Mouse (Mus musculus) neural tube, embryonic 11.5 days (tissue): ENCODE measurements at regions not wholly inside any gene's neighbourhood (a gene's known extent, or its start where the extent isn't known, plus 50 kb on each side); places are given as distances from the start of the nearest gene placed in this dataset.

Source experiments
- ATAC-seq: fragments of 200-750 bp; cut with Nextera tagmentation; 2 replicates; pipeline ENCODE4 v1.8.0; 2017; ENCODE audit warnings: moderate number of reproducible peaks, mild to moderate bottlenecking, moderate TSS enrichment, moderate library complexity; ENCODE audit not compliant: insufficient read depth, low FRiP score, low TSS enrichment
- DNase-seq: peaks from one replicate; pipeline ENCODE4 v3.0.0-alpha.2; 2015; ENCODE audit warnings: low spot score
- H3K27ac ChIP-seq: fragments of 300-500 bp; sonication (generic); 2 replicates; pipeline ENCODE4 v1.5.1; 2014; ENCODE audit warnings: low read depth, mild to moderate bottlenecking, low read length
- H3K27me3 ChIP-seq: fragments of 300-500 bp; sonication (generic); 2 replicates; pipeline ENCODE4 v1.6.1; 2014; ENCODE audit warnings: mild to moderate bottlenecking, low read length, mixed read lengths; ENCODE audit not compliant: control insufficient read depth, insufficient read depth
- H3K36me3 ChIP-seq: fragments of 300-500 bp; sonication (generic); 2 replicates; pipeline ENCODE4 v1.6.1; 2014; ENCODE audit warnings: mild to moderate bottlenecking, low read length, moderate library complexity, mixed read lengths; ENCODE audit not compliant: control insufficient read depth, insufficient read depth
- H3K4me1 ChIP-seq: fragments of 300-500 bp; sonication (generic); 2 replicates; pipeline ENCODE4 v1.6.1; 2014; ENCODE audit warnings: low read length, mixed read lengths; ENCODE audit not compliant: control insufficient read depth, insufficient read depth
- H3K4me2 ChIP-seq: fragments of 300-500 bp; sonication (generic); 2 replicates; pipeline ENCODE4 v1.6.1; 2014; ENCODE audit warnings: low read depth, mild to moderate bottlenecking, moderate library complexity
- H3K4me3 ChIP-seq: fragments of 300-500 bp; sonication (generic); 2 replicates; pipeline ENCODE4 v1.5.1; 2014; ENCODE audit warnings: low read depth, low read length
- H3K9ac ChIP-seq: fragments of 300-500 bp; sonication (generic); 2 replicates; pipeline ENCODE4 v1.6.1; 2014; ENCODE audit warnings: mild to moderate bottlenecking, low read length
- H3K9me3 ChIP-seq: fragments of 300-500 bp; sonication (generic); 2 replicates; pipeline ENCODE4 v1.6.1; 2016; ENCODE audit warnings: low read length; ENCODE audit not compliant: control insufficient read depth
- WGBS: fragments of 180-500 bp; shearing (Covaris S2); extraction: QIAGEN DNeasy Blood & Tissue Kit; methylation state at CpG from one replicate; pipeline ENCODE4 v1.1.7; 2014; 5-methylcytosine and 5-hydroxymethylcytosine counted together

DNA sequence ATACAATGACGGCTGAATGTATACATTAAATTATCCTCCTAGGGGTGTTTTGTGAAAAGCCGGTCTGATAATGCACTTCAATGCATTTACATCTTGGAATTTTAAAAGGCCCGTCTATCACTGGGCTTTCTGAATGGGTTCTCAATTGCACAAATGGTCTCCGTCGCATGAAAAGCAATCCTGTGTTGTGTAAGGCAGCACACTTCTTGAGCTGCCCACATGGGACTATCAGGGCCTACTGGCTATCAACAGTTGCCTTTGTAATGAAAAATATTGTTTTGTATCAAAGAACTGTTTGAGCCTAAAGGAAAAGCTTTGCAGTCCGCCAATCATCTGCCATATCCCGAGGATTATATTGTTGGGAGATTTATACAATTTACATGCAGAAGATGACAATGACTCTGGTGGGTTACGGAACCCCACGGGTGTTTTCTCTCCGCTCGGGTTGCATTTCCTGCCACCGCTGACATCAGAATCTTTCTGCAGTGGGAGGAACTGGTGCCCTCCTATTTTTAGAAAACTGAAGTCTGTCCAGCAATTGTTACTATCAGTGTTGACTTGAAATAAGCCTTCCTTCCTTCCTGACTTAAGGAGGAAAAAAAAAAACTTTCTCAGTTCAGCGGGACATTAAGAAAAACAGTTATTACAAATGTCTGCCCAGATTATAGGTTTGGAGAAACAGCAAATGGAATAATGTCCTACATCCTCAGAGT, 118.7 kb downstream of the Tmem26 start:
- H3K27me3 ChIP-seq: no peaks in the 10 kb centered on the region
- no peaks in the 10 kb centered on the region for H3K4me1 ChIP-seq
- no peak overlapping the region for H3K9ac ChIP-seq
- H3K4me2 ChIP-seq: no peak overlapping the region
- no peaks in the 10 kb centered on the region for H3K36me3 ChIP-seq
- 70% methylated on average over 13 of the region's 13 CpGs for WGBS
- no peaks in the 10 kb centered on the region for H3K9me3 ChIP-seq
- no peak overlapping the region for H3K4me3 ChIP-seq
- no peak for DNase-seq
- ATAC-seq: no peak
- no peak overlapping the region for H3K27ac ChIP-seq

- Histone ChIP-seq H3K27ac (no peak overlapping the region), H3K4me2 (no peak overlapping the region), H3K9ac (no peak overlapping the region), H3K36me3 (no peaks in the 10 kb centered on the region), H3K4me3 (no peak overlapping the region), H3K27me3 (no peaks in the 10 kb centered on the region), H3K9me3 (no peaks in the 10 kb centered on the region), H3K4me1 (no peaks in the 10 kb centered on the region)
- ATAC-seq (no peak), DNase-seq (no peak)
- 81% methylated on average over 4 of the region's 4 CpGs for WGBS
Measured at GRCm38 (mm10) chr10:68844066-68844465, 120.6 kb downstream of the Tmem26 start.

GRCm38 (mm10) chr10:68844596-68844995, 121.2 kb downstream of the Tmem26 start:
- H3K4me3 ChIP-seq: no peak overlapping the region
- no peak for ATAC-seq
- H3K4me2 ChIP-seq: no peak overlapping the region
- H3K9ac ChIP-seq: no peak overlapping the region
- H3K27me3 ChIP-seq: no peaks in the 10 kb centered on the region
- DNase-seq: no peak
- H3K4me1 ChIP-seq: no peaks in the 10 kb centered on the region
- 90% methylated on average over 7 of the region's 8 CpGs for WGBS
- no peak overlapping the region for H3K27ac ChIP-seq
- H3K36me3 ChIP-seq: no peaks in the 10 kb centered on the region
- no peaks in the 10 kb centered on the region for H3K9me3 ChIP-seq

- no peaks in the 10 kb centered on the region for H3K9me3 ChIP-seq
- no peak overlapping the region for H3K27ac ChIP-seq
- 70% methylated on average over 3 of the region's 3 CpGs for WGBS
- no peak overlapping the region for H3K9ac ChIP-seq
- no peaks in the 10 kb centered on the region for H3K4me1 ChIP-seq
- no peaks in the 10 kb centered on the region for H3K36me3 ChIP-seq
- DNase-seq (no peak), ATAC-seq (no peak)
- H3K27me3 ChIP-seq: no peaks in the 10 kb centered on the region
- H3K4me3 ChIP-seq: no peak overlapping the region
- H3K4me2 ChIP-seq: no peak overlapping the region
Measured at GRCm38 (mm10) chr10:68851153-68851552, 127.7 kb downstream of the Tmem26 start.

DNA sequence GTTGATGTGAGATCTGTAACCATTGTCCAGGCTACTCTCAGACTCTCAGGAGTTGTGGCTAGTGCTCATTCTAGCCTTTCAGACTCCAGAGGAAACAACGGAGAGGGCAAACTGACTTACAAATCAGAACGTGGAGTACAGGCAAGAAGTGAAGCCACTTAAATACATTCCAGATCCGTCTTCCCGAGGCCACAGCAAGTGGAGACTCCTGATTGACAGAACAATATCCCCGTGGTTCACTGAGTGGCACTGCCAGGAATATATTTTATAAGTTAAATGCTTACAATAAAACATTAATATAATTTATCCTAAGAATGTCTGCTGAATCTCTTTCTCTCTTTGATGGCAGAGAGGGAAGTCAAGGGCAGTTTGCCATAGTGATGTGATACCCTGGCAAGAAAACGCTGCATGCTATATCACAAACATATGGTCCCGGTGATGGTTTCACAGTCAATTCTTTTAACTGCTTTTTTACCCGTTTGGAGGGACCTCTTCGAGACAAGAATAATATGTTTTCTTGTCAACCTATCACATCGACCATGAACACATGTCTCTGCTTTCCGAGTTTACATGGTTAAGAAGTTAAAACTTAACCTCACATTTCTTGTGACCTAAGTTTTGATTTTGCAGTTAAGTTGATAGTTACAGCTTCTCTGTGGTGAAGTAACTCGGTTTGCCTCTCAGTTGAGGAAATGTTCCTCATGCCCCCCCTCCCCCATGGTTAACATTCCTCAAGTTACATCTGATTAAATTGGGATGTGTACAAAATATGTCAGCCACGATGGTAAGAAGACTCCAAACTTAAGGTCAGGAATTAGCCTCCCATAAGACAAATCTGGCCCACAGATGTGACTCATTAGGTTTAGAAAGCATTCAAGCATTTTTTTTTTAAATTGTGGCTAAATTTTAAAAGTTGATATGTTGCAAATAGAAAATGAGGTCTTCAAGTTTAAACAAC, 132.8 kb downstream of the Tmem26 start:
- Histone ChIP-seq H3K4me2 (no peak overlapping the region), H3K4me1 (no peaks in the 10 kb centered on the region), H3K4me3 (no peak overlapping the region), H3K9me3 (no peaks in the 10 kb centered on the region), H3K9ac (no peak overlapping the region), H3K27ac (no peak overlapping the region), H3K36me3 (no peaks in the 10 kb centered on the region), H3K27me3 (no peaks in the 10 kb centered on the region)
- WGBS: 64% methylated on average over 13 of the region's 13 CpGs
- DNase-seq (no peak), ATAC-seq (no peak)

GRCm38 (mm10) chr10:68864606-68865378, 141.3 kb downstream of the Tmem26 start:
- Histone ChIP-seq H3K36me3 (no peaks in the 10 kb centered on the region), H3K27me3 (no peaks in the 10 kb centered on the region), H3K9me3 (no peaks in the 10 kb centered on the region), H3K9ac (no peak overlapping the region), H3K27ac (no peak overlapping the region), H3K4me3 (no peak overlapping the region), H3K4me1 (no peaks in the 10 kb centered on the region), H3K4me2 (no peak overlapping the region)
- 62% methylated on average over 8 of the region's 8 CpGs for WGBS
- ATAC-seq: no peak
- DNase-seq: no peak

DNA sequence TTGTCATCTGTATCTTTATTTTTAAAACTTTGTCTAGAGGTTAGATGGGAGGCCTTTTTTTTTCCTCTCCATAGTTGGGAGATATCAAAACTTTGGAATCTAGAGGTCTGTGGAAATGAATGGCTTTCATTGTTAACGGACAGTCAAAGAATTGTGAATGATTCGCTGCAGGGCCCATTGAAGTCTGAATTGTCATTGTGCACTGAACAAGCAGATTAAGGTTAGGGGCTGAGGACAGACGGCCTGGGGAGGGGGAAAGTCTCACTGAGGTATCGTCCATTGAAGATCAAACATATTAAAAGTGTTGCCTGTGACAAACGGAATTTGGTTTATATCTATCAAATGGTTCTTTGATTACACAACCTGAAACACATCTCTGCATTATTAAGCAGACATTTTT, 142.3 kb downstream of the Tmem26 start:
- ATAC-seq (no peak), DNase-seq (no peak)
- H3K4me2 ChIP-seq: no peak overlapping the region
- no peaks in the 10 kb centered on the region for H3K36me3 ChIP-seq
- H3K9ac ChIP-seq: no peak overlapping the region
- no peaks in the 10 kb centered on the region for H3K27me3 ChIP-seq
- H3K9me3 ChIP-seq: no peaks in the 10 kb centered on the region
- no peak overlapping the region for H3K27ac ChIP-seq
- WGBS: 33% methylated on average over 5 of the region's 5 CpGs
- no peak overlapping the region for H3K4me3 ChIP-seq
- H3K4me1 ChIP-seq: no peaks in the 10 kb centered on the region

GRCm38 (mm10) chr10:68867361-68867760, 143.9 kb downstream of the Tmem26 start:
- no peak overlapping the region for H3K9ac ChIP-seq
- H3K4me3 ChIP-seq: no peak overlapping the region
- DNase-seq (no peak), ATAC-seq (no peak)
- no peak overlapping the region for H3K27ac ChIP-seq
- no peaks in the 10 kb centered on the region for H3K4me1 ChIP-seq
- H3K9me3 ChIP-seq: no peaks in the 10 kb centered on the region
- no peaks in the 10 kb centered on the region for H3K27me3 ChIP-seq
- WGBS: 83% methylated on average over 1 of the region's 1 CpGs
- H3K36me3 ChIP-seq: no peaks in the 10 kb centered on the region
- H3K4me2 ChIP-seq: no peak overlapping the region
